Mouse (Mus musculus) kidney, adult 8-10 months (tissue): ENCODE measurements around the gene Ciao2a.

Experiments used
- DNase-seq, 2 experiments: peaks; one replicate each; pipeline ENCODE4 v3.0.0; 2022

Ciao2a gene

DNA sequence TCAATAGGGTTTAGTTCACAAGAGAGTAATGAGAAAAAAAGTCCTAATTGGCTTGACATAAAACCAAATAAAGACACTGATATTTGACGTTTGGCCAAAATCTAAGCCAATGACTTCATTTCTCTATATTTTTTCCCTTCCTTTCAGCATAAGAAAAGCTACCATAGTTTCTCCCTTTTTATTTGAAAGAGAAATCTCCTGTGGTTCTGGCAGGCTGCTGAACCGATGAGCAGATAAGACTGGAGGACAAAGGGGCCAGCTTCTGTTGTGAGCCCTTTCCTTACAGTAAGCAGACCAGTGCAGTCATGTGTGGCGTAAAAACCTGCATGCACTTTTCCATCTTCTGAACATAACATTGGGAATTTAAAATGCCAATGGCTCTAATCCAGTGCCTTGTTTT is 5.5 kb upstream of the Ciao2a start:
- DNase-seq, result no peak

DNA sequence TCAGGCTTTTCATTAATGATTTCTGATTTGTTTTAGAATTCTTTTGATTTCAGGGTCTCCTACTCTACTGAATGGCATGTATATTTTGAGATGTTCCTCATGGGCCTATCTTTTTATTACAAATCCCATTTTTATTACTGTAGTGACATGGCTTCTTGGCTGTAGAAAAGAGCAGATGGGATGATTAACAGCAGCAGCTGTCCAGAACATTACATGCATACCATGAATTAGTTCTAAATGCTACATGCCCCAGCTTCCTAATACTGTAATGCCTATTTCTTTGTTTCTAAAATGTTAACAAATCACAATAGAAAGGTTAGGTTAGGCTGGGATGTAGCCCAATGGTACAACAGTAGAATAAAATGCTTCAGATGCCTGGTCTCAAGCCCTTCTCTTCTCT is 5.0 kb upstream of the Ciao2a start:
- DNase-seq, result no peak

DNA sequence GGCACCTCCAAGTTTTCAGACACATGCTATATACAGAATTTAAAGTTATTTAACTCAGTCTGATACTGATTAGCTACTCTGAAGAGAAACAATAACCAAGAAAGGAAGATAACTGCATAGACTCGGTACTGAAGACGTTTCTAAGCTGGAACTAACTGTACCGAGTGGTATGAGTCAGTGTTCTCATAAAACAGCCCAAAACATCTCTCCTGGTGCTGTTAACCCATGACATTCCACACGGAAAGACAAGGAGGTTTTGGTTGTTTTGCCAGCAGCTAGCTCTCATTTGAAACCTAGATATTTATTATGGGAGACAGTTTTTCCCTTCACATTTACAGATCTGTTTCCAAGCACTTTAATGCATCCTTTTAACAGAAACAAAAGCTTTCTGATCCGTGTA is 2.8 kb upstream of the Ciao2a start:
- no peak for DNase-seq

DNA sequence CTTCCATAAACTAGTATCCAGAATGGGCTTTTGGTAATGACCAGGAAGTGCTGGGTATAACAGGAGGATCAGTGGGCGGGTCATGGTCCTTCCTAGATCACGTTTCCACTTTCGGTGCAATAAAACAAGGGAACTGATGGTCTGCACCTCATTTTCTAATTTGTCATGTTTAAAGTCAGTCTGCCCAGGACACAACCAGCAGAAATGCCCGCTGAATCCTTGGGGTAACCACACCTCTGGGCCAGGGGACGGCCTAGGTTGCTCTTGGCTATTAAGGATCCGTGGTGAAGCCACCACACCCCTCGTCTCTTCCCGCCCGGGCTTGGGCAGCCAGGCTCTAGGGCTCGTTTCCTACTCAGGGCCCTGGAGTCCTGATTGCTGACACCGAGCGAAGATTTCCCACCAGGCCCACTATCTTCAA is 2.3 kb upstream of the Ciao2a start:
- peak; percentile 30 to 31 for DNase-seq

DNA sequence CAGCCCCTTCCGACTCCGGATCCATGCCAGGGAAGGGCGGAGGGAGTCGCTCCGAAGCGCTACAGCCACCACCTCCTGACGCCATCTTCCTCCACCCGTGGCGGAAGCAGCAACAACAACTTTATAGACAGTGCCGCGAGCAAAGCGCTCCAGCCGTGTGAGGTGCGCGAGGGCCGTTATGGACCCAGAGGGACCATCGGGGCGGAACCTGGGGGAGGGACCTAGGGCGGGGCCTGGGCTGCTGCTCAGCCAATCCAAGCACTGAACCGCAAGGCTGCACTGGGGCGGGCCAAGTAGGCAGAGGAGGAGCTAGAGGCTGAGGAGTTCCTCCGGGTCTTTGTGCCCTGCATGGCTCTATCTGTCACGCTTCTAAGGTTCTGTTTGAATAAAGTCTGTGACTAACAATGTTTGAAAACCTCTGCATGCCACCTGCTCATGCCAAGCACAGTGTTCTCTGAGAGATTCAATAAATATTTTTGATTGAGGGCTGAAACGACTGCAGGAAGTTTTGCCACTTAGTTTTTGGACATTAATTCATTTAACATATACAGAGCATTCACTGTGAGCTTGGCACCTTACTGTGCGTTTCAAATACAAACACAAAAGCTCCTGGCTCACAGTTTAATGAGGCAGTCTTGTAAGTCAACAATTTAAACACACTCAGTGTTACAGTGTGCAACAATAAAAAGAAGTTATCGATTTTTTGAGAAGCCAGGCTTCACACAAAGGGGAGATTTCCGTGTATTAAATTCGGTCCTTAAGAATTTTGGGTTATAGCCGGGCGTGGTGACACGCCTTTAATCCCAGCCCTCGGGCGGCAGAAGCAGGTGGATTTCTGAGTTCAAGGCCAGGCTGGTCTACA is 1.5 kb upstream of the Ciao2a start:
- DNase-seq, result peak; percentile 98 to 99

DNA sequence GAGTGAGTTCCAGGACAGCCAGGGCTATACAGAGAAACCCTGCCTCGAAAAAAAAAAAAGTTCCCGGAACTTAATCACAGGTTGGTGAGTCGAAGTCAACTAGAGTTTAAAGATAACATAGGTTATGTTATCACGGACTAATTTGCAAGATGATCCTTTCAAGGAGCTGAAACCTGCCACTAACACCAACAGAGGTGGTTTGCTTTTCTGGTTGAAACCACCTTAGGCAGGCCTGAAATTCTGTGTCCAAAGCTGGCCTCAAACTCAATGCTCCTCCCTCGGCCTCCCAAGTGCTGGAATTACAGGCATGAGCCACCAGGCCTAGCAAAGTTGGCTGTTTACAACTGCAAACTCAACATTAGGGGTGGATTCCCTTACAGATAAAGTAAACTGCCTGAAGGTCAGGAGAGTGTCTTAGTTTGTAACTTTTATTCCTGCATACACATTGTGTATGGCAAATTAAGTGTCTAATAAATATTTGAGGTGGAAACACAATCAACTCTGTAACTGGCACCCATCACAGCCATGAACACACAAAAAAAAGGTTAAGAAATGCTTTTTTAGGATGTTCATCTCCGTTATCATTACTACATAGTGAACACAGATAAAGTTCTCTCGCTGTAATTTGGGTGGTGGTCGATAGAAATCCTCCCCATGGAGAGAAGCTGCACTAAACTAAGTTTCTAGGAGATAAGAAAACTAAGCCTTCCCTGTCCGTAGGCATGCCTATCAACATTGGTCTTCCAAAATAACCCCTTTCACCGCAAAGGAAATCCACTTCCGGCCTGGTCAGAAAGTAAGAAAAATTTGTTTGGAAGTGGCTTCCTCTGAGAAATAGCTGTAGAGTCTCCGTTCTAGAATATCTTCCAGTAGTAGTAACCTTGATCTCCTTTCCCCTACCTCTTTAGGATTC is 612 bp upstream of the Ciao2a start:
- peak in 1 of 2 experiments; percentile 22 for DNase-seq

DNA sequence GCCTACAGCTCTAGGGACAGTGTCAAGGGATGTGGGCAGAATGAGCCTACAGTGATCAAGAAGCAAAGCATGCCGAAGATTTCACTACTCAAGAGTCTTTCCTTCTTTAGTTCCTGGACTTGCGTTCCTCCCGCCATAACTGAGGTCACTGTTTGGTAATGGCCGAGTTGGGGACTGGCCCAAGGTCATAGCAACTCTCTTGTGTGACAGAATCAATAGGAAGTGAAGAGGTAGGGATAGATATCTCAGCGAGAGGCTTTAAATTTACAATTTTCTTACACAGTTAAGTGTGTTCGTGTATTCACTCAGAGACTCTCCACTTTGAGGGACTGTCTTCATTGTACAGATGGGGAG is 759 bp downstream of the Ciao2a start:
- no peak for DNase-seq

DNA sequence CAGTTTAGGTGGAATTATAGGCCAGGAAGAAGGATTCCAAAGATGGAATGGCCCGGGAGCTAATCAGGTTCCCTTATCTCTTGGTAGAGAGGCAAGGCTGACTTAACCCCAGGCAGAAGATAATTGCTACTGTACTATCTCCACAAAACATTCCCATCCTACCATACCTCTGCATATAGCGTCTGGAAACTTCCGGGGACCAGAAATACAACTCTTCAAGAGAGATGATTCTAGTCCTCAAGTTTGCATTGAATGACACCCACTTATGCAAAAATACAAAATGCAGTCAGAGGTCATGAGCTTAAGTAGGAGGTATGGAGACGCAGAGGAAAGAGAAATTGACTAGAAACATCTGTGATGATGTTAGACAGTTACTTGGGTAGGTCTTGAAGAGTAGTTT is 1.5 kb downstream of the Ciao2a start:
- no peak for DNase-seq

DNA sequence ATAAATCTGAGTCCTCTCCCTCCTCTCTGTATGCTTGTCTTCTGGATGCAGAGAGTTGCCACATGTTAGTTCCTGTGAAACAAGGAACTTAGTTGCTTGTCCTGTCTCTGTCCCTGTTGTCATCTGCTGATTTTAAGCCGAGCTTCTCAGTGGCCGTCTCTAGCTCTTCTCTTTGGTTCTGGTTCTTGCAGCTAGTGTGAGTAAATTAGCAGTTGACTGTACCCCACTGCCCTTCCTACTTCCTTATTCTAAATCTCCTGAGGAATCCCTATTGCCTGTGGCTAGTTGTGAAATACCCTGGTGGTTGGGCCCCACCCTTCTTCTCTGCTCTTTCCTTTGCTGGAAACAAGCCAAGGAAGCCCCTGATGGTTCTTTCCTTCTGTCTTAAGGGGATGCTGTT is 5.1 kb downstream of the Ciao2a start:
- DNase-seq, result no peak

DNA sequence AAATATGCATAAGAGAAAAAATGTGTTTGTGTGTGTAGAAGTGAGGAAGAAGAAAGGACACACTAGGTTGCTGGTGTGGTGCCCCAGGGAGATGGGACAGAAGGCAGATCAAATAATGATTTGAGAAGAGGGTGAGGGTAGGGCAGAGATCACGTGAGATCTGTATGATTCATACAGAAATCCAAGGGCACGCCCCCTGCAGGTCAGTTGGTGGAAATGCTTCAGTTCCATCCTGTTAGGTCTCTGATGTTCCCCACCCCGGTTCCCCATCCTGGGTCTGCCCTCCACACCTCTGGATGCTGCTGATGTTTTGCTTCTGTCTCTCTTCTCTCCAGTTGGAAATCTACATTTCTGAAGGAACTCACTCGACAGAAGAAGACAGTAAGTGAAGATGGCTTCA is 9.6 kb downstream of the Ciao2a start:
- peak in 1 of 2 experiments; percentile 27 for DNase-seq

DNA sequence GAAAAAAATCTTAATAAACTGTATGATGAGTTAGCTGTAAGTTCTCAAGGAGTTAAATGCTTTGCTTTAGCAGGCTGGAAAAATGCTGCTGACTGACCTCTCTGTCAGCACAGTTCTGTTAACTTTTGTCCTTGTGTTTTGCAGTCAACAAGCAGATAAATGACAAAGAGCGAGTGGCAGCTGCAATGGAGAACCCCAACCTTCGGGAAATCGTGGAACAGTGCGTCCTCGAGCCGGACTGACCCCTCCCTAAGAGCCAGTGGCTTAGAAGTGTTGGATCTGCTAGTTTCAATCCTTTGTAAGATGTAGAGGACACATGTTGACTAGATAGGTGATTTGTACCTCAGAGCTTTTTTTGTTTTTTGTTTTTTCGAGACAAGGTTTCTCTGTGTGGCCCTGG is 11.8 kb downstream of the Ciao2a start:
- DNase-seq, result no peak

DNA sequence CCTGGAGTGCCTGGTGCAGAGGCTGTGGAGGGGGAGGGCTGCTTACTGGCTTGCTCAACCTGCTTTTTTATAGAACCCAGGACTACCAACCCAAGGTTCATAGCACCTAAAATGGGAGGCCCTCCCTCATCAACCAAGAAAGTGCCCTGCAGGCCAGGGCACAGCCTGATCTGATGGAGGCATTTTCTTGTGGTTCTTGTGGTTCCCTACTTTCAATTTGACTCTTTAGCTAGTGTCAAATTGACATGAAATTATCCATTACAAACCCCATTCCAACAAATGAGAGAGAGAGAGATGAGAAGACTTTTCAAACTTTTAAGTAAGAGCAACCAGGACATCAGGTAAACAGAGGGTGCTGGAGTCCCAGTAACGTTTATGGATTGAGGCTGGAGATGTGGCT is 15.9 kb downstream of the Ciao2a start:
- DNase-seq, result no peak

DNA sequence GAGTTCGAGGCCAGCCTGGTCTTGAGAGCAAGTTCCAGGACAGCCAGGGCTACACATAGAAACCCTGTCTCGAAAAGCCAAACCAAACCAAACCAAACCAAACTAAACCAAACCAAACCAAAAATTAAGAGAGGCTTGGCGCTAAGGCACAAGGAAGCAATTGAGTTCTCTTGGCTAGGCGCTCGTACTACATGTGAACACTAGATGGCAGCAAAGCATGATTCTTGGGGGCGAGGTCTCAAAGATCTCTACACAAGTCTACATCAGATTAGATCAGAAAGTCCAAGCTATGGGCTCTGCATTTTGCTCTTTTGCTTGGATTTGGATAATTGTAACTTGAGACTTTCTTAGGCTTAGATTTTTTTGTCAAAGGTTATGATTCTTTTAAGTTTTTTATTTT is 17.8 kb downstream of the Ciao2a start:
- DNase-seq, result peak; percentile 47 to 75

DNA sequence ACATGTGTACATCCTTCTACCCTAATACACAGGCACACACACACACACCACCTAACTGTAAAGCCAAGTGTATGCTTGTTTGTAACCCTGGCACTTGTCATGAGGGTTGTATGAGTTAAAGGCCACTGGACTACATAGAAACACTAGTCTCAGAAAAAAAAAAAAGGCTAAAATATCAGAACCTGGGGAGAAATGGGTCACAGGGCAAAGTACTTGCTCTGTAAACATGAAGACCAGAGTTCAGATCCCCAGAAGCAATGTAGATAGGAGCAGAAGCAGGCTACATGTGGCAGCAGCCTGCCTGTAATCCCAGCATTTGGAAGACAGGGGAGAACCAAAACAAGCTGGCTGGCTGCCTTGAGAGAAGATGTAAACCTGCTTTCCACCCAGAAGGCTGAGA is 19.7 kb downstream of the Ciao2a start:
- no peak for DNase-seq

DNA sequence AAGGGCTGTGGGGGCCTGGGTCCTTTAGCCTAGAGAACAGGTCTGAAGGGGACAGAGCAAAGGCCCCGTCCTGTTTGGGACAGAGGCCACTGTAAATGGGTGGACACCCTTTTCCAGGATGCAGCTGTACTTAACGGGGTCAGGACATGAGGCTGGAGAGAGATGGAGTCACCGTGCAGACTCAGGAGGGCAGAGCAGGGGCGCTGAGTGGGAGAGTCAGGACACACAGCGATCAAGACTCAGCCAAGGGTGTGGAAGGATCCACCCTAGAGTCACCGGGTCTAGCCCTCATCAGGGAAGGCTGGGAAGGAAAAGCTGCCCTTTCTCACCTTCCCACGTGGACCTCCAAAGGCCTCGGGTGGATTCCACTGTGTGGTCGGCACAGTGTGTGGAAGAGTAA is 25.6 kb downstream of the Ciao2a start:
- DNase-seq, result no peak

DNA sequence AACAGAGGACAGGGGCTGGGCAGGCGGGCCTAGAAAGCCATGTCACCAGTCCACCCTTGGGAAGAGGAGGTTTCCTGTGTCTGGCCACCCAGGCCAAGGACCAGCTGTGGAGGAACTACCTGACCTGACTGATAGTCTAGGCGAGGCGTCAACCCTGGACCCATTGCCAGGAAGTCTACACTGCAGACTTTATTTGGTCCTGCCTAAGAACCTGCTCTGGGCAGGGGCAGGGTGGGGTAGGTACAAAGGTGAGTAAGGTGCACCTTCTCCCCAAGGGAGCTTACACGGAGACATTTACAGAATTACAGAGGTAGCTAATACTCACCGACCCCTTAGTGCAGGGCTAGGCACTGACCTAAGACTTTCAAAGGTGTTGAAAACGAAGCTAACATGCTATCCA is 27.2 kb downstream of the Ciao2a start:
- no peak for DNase-seq

DNA sequence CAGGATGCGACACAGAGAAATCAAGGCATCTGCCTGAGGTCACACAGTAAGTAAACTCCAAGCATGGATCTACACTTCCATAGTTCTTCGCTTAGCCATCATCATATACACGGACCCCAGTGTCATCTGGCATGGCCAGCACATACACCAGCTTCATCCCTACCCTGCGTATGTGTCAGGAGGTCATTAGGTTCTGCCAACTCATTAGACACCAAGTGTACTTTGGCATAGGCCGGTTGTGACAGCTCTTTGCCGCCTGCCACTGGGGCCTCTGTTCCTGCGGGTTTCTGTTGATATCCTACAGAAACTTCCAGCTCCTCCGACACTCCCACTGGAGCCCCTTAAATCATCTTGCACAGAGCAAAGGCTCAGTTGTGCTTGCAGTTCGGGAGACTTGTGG is 27.6 kb downstream of the Ciao2a start:
- DNase-seq, result no peak

DNA sequence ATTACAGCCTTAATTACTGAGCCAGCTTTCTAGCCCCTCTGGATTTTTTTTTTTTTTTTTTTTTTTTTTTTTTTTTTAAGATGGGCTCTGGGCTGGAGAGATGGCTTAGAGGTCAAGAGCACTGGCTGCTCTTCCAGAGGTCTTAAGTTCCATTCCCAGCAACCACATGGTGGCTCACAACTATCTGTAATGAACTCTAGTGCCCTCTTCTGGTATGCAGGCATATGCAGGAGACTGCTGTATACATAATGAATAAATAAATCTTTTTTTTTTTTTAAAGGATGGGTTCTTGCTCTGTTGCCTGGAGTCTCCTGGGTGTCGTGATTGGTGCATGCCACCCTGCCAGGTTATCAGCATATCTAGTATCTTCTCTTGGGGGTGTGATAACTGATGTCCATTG is 29.1 kb downstream of the Ciao2a start:
- DNase-seq, result no peak

DNA sequence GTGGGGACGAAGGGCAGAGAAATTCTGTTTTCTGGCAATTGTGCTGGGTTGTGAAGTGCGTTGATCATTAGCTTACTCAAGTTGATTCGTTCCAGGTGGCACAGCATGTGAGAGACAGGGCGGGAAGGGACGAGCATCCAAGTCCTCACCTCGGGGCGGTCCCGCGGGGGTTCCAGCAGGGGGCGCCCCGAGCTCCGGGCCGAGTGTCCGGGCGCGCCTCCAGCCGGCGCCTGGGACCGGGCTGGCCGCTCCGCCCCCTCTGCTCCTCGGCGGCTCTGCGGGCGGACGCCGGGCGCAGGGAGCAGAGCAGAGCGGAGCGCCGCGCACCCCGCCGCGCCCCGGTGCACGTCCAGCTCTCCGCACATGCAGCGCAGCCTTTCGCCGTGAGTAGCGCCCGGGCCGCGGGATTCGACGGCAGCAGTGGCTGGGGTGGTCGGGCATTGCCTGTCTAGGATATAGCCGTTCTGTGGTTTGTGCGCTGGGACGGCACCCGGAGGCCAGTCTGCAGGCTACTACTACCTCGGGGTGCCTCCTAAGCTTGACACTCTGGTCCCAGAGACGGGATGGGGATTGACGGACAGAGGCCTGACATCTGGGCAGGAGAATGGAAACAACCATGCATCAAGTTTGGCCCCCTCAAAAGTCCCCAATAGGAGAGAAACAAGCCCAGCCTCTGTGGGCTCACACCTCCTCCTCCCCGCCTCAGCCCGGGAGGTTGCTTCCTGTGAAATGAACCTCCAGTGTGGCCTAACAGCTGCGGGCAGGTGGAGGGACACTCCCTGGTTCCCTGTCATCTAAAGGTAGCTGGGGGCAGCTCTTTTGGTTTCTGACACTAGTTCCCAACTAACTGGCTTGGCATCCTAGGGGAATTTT is 31.8 kb downstream of the Ciao2a start, which contains the start of gene Dapk2:
Dapk2 (plus strand) TSS at position 266 of the 873 bp plus-strand sequence.
- DNase-seq, result peak; percentile 86 to 89

DNA sequence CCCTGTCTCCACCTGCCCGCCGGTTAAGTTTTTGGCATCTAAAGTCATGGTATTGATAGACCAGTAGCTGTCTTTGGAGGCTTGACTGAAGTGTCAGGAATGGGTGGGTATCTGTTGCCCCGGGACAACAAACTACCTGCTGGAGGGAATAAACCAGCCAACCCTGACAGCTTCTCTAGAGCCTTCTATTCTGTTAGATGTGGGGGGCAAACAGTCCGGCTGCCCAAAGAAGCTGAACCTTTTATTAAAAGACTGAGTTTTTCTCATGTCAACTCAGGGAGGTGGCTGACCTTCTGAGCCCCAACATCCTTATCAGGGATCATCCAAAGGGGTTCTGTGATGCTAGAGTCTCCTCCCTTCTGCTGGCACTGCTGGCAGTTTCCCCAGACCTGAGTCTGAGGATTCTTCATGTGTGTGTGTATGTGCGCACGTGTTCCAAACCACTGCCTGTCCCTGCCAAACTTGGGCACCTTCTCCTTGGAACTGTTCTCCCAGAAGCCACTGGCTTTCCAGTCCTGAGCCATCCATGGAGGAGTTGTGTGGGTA is 32.5 kb downstream of the Ciao2a start:
- no peak for DNase-seq

DNA sequence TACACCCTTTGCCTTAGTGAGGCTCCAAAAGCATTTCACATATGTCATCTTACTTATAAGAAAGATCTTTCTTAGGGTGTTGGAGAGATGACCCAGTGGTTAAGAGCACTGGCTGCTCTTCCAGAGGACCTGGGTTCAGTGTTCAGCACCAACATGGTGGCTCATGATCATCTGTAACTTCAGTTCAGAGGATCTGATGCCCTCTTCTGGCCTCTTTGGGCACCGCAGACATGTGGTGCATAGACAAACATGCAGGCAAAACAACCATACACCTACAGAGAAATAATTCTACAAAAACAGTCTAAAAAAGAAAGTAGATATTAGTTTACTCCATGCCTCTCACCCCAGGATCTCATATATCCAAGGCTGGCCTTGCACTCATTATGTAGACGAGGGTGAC is 33.7 kb downstream of the Ciao2a start:
- no peak for DNase-seq

DNA sequence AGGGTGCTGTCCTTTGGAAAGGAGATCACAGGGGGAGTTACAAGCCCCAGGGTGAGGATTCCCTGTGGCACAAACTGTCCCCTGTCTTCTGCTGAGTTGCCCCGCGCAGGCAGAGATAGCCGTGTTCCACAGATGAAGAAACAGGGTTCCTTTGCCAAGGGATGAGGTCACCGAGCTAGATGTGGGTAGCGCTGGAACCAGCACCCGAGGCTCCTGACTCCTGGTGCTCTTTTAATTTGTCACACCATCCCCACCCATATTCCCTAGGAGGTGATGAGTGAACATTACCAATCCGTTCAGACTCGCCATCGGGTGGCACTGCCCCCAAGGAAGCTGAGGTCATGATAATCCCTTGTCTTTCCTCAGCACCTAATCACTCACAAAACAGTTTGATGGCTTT is 36.6 kb downstream of the Ciao2a start:
- DNase-seq, result no peak

DNA sequence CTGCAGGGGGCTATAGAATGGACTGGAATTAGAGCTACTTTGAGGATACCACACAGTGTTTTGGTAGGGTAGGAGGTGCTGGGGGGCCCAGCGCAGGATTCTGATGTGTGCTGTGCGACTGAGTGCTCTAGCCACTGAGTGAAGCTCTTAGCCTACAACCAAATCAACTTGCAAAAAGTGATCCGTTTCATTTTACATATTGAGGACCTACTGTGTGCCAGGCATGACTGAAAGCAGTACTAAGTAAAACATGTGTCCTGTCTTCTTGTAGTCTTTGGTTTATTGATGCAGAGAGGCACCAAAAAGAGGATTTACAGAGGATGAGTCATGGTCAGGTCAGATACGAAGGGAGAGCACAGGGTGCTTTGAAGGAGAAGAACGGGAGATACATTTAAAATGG is 40.8 kb downstream of the Ciao2a start:
- DNase-seq, result no peak
